Comparison of ENCODE assay signal across 17 mouse cellular contexts in the genomic region with DNA sequence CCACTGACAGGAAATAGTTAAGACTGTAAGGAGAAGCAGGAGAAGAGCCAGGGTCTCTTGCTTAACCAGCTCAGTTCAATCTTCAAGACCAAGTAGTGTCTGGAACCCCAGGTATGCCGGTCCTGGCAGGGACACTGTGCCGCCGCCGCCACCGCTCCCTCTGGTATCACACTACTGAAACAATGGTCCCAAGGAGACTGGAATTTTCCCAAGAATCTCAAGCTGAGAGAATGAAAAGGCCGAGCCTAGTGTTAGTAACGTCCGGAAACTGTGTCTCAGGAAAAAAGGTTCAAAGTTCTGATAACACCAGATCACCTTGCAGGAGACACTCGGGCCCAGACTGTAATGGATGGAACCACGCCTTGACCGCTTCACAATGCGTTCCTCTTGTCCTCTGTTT. TPM values are rescaled to one million over a fixed set of nuclear protein-coding genes. Genes with fewer than 3 reads are reported as not detected.
DNase-seq lines count a peak whose midpoint lies in the region; ATAC-seq and TF ChIP-seq lines count a peak whose summit lies in the region.
"Had no signal": no experiment of that assay in that cellular context is flagged by ENCODE, and none has a peak within 500 bp of the region (broad histone marks: within the 10 kb centered on the region; RNA-seq: fewer than 3 reads in every experiment).

No protein-coding gene starts in this region.

- H3K4me2 ChIP-seq in forebrain, embryonic 11.5 days (ENCODE audit: low read depth, low read length, severe bottlenecking), result no peak overlapping the region
- no peak overlapping the region for H3K4me2 ChIP-seq in forebrain, postnatal 0 days (ENCODE audit: low read depth)
- no peak overlapping the region for H3K4me2 ChIP-seq in hindbrain, embryonic 13.5 days
- H3K4me2 ChIP-seq in heart, embryonic 14.5 days (ENCODE audit: low read length), result no peak overlapping the region
- H3K4me2 ChIP-seq: embryonic facial prominence, embryonic 12.5 days; liver, embryonic 11.5 days had no signal

- TF ChIP-seq CTCF in forebrain, postnatal 0 days (IDR thresholded peaks at IDR 0.05; ENCODE audit: low read depth), result no peak
- no peak for TF ChIP-seq CTCF in E14TG2a.4 (conservative IDR thresholded peaks at IDR 0.05; ENCODE audit: low read length)

- H3K4me3 ChIP-seq in forebrain, embryonic 11.5 days (ENCODE audit: low read depth, low read length), result no peak overlapping the region
- no peak overlapping the region for H3K4me3 ChIP-seq in forebrain, postnatal 0 days (ENCODE audit: low read depth, low read length)
- H3K4me3 ChIP-seq in hindbrain, embryonic 10.5 days, result no peak overlapping the region
- H3K4me3 ChIP-seq in hindbrain, embryonic 13.5 days, result no peak overlapping the region
- peak overlapping the region; percentile 45 for H3K4me3 ChIP-seq in E14TG2a.4 (replicated peaks; ENCODE audit: low read length)
- H3K4me3 ChIP-seq in heart, embryonic 14.5 days (ENCODE audit: control insufficient read depth in 1 of 2, insufficient read depth in 1 of 2, low read depth in 1 of 2, low read length in 2 of 2), result no peak overlapping the region
- H3K4me3 ChIP-seq: embryonic facial prominence, embryonic 12.5 days had no signal

- WGBS in forebrain, embryonic 11.5 days, result 37% methylated on average over 12 of the region's 12 CpGs
- 44% methylated on average over 12 of the region's 12 CpGs for WGBS in forebrain, postnatal 0 days
- 52% methylated on average over 12 of the region's 12 CpGs for WGBS in hindbrain, embryonic 10.5 days
- WGBS in hindbrain, embryonic 13.5 days, result 46% methylated on average over 12 of the region's 12 CpGs
- WGBS in heart, embryonic 14.5 days, result 64% methylated on average over 12 of the region's 12 CpGs

- H3K9me3 ChIP-seq in forebrain, embryonic 11.5 days (ENCODE audit: control insufficient read depth, low read length), result no peaks in the 10 kb centered on the region
- no peaks in the 10 kb centered on the region for H3K9me3 ChIP-seq in forebrain, postnatal 0 days (ENCODE audit: low read length)
- no peaks in the 10 kb centered on the region for H3K9me3 ChIP-seq in hindbrain, embryonic 10.5 days
- no peaks in the 10 kb centered on the region for H3K9me3 ChIP-seq in hindbrain, embryonic 13.5 days
- no peaks in the 10 kb centered on the region for H3K9me3 ChIP-seq in E14TG2a.4 (ENCODE audit: low read length)
- H3K9me3 ChIP-seq in heart, embryonic 14.5 days (ENCODE audit: control insufficient read depth, low read length), result no peaks in the 10 kb centered on the region
- H3K9me3 ChIP-seq: embryonic facial prominence, embryonic 12.5 days had no signal

- ATAC-seq in forebrain, embryonic 11.5 days (replicated peaks; ENCODE audit: low FRiP score), result no peak
- no peak for ATAC-seq in forebrain, postnatal 0 days
- ATAC-seq in hindbrain, embryonic 13.5 days (ENCODE audit: low FRiP score), result no peak
- ATAC-seq in heart, embryonic 14.5 days (ENCODE audit: insufficient number of reproducible peaks, insufficient read depth, low FRiP score, low read depth), result peak; percentile 11; the same call in 1 of the 2 replicates
- ATAC-seq in megakaryocyte-erythroid progenitor cell, adult 5-6 weeks (replicated peaks; ENCODE audit: low FRiP score, low TSS enrichment, poor library complexity, severe bottlenecking), result no peak
- ATAC-seq: inflammation-experienced regulatory T-cells, adult 6 months had no signal

- no peaks in the 10 kb centered on the region for H3K36me3 ChIP-seq in forebrain, embryonic 11.5 days (ENCODE audit: control insufficient read depth, insufficient read depth, low read length)
- no peaks in the 10 kb centered on the region for H3K36me3 ChIP-seq in forebrain, postnatal 0 days (ENCODE audit: insufficient read depth)
- H3K36me3 ChIP-seq in hindbrain, embryonic 10.5 days, result no peaks in the 10 kb centered on the region
- no peaks in the 10 kb centered on the region for H3K36me3 ChIP-seq in hindbrain, embryonic 13.5 days
- no peaks in the 10 kb centered on the region for H3K36me3 ChIP-seq in E14TG2a.4 (ENCODE audit: insufficient read depth, low read length)
- no peaks in the 10 kb centered on the region for H3K36me3 ChIP-seq in heart, embryonic 14.5 days (ENCODE audit: control insufficient read depth, insufficient read depth, low read length)
- H3K36me3 ChIP-seq: embryonic facial prominence, embryonic 12.5 days had no signal

- H3K4me1 ChIP-seq in forebrain, embryonic 11.5 days (replicated peaks; ENCODE audit: control insufficient read depth, insufficient read depth, low read length), result peaks cover 35% of the 10 kb centered on the region
- H3K4me1 ChIP-seq in forebrain, postnatal 0 days (ENCODE audit: insufficient read depth), result peaks cover 13% of the 10 kb centered on the region; the same call in 1 of the 2 replicates
- H3K4me1 ChIP-seq in hindbrain, embryonic 10.5 days (replicated peaks), result peaks cover 85% of the 10 kb centered on the region
- H3K4me1 ChIP-seq in hindbrain, embryonic 13.5 days (replicated peaks), result peaks cover 74% of the 10 kb centered on the region
- peaks cover 82% of the 10 kb centered on the region for H3K4me1 ChIP-seq in E14TG2a.4 (replicated peaks; ENCODE audit: low read depth, low read length)
- peaks cover 20 to 43% of the 10 kb centered on the region in 2 experiments for H3K4me1 ChIP-seq in heart, embryonic 14.5 days (ENCODE audit: control insufficient read depth in 2 of 2, insufficient read depth in 2 of 2, low read length in 2 of 2)

- no peak overlapping the region for H3K9ac ChIP-seq in forebrain, embryonic 11.5 days (ENCODE audit: low read length)
- H3K9ac ChIP-seq in forebrain, postnatal 0 days, result no peak overlapping the region
- H3K9ac ChIP-seq in hindbrain, embryonic 13.5 days, result no peak overlapping the region
- no peak overlapping the region for H3K9ac ChIP-seq in heart, embryonic 14.5 days (ENCODE audit: low read length)
- H3K9ac ChIP-seq: embryonic facial prominence, embryonic 12.5 days had no signal

- H3K27ac ChIP-seq in forebrain, embryonic 11.5 days (ENCODE audit: low read depth, low read length), result peak overlapping the region; percentile 70; the same call in 1 of the 2 replicates
- no peak overlapping the region for H3K27ac ChIP-seq in forebrain, postnatal 0 days (ENCODE audit: low read depth, low read length)
- H3K27ac ChIP-seq in hindbrain, embryonic 10.5 days, result peak overlapping the region; percentile 70
- H3K27ac ChIP-seq in hindbrain, embryonic 13.5 days, result no peak overlapping the region
- peak overlapping the region in 1 of 2 experiments; percentile 63; a peak in 1 of 4 replicates for H3K27ac ChIP-seq in heart, embryonic 14.5 days (replicated peaks in 1 of 2; ENCODE audit: control insufficient read depth in 1 of 2, insufficient read depth in 1 of 2, low read depth in 2 of 2, low read length in 2 of 2)

- no peak for DNase-seq in forebrain, embryonic 11.5 days (ENCODE audit: low spot score)
- no peak for DNase-seq in forebrain, postnatal 0 days
- DNase-seq in hindbrain, embryonic 10.5 days (ENCODE audit: low spot score), result no peak
- no peak for DNase-seq in urinary bladder, postnatal 36 days (ENCODE audit: low spot score in 2 of 2)
- DNase-seq: cerebellum, adult 11 months; gastrocnemius, postnatal 36 days; kidney, postnatal 4 days; retina, postnatal 1 day; spleen, adult 18-20 months; thymus, postnatal 36 days had no signal

- H3K27me3 ChIP-seq in forebrain, embryonic 11.5 days (ENCODE audit: control insufficient read depth, insufficient read depth, low read length), result no peaks in the 10 kb centered on the region
- H3K27me3 ChIP-seq in forebrain, postnatal 0 days (ENCODE audit: insufficient read depth, low read length), result no peaks in the 10 kb centered on the region
- no peaks in the 10 kb centered on the region for H3K27me3 ChIP-seq in hindbrain, embryonic 10.5 days (ENCODE audit: insufficient read depth, poor library complexity, severe bottlenecking)
- H3K27me3 ChIP-seq in hindbrain, embryonic 13.5 days, result no peaks in the 10 kb centered on the region
- peaks cover 77% of the 10 kb centered on the region for H3K27me3 ChIP-seq in E14TG2a.4 (ENCODE audit: insufficient read depth, low read length)
- H3K27me3 ChIP-seq in heart, embryonic 14.5 days (ENCODE audit: control insufficient read depth, insufficient read depth, low read length), result no peaks in the 10 kb centered on the region
- H3K27me3 ChIP-seq: embryonic facial prominence, embryonic 12.5 days had no signal

RNA-seq across cellular contexts. Expression of gene Nxn, which starts 41.5 kb away (rescaled TPM):
- polyA plus RNA-seq in forebrain, embryonic 11.5 days (2014; fragmentation: Nextera tagmentation; extraction: Ambion mirVana), result 52.3 and 65.1 TPM in 2 replicates
- total RNA-seq in forebrain, postnatal 0 days (2014; rRNA removed), result 19.0 and 22.1 TPM in 2 replicates
- polyA plus RNA-seq in forebrain, postnatal 0 days (2015; fragmentation: Nextera tagmentation; extraction: Ambion mirVana), result 10.7 and 12.7 TPM in 2 replicates
- polyA plus RNA-seq in hindbrain, embryonic 10.5 days (2016; fragmentation: Nextera tagmentation; extraction: Ambion mirVana), result 45.3 and 46.6 TPM in 2 replicates
- polyA plus RNA-seq in hindbrain, embryonic 13.5 days (2015; fragmentation: Nextera tagmentation; extraction: Ambion mirVana), result 30.4 and 35.6 TPM in 2 replicates
- polyA plus RNA-seq in heart, embryonic 14.5 days (2014; fragmentation: Nextera tagmentation; extraction: Ambion mirVana), result 23.7 and 26.8 TPM in 2 replicates
- 3.0 and 8.8 TPM in 2 replicates for total RNA-seq in megakaryocyte-erythroid progenitor cell, adult 5-6 weeks (2014; fragmentation: Nextera tagmentation)
- total RNA-seq in megakaryocyte-erythroid progenitor cell, adult 5-6 weeks (2017), result 4.0 and 4.5 TPM in 2 replicates

RNA-seq across cellular contexts. Expression of gene Timm22, which starts 49.3 kb away (rescaled TPM):
- polyA plus RNA-seq in forebrain, embryonic 11.5 days (2014; fragmentation: Nextera tagmentation; extraction: Ambion mirVana), result 109 and 113 TPM in 2 replicates
- total RNA-seq in forebrain, postnatal 0 days (2014; rRNA removed), result 48.6 and 56.6 TPM in 2 replicates
- 93.2 and 98.2 TPM in 2 replicates for polyA plus RNA-seq in forebrain, postnatal 0 days (2015; fragmentation: Nextera tagmentation; extraction: Ambion mirVana)
- polyA plus RNA-seq in hindbrain, embryonic 10.5 days (2016; fragmentation: Nextera tagmentation; extraction: Ambion mirVana), result 123 and 148 TPM in 2 replicates
- polyA plus RNA-seq in hindbrain, embryonic 13.5 days (2015; fragmentation: Nextera tagmentation; extraction: Ambion mirVana), result 116 and 119 TPM in 2 replicates
- 93.4 and 96.2 TPM in 2 replicates for polyA plus RNA-seq in heart, embryonic 14.5 days (2014; fragmentation: Nextera tagmentation; extraction: Ambion mirVana)
- total RNA-seq in megakaryocyte-erythroid progenitor cell, adult 5-6 weeks (2014; fragmentation: Nextera tagmentation), result 24.6 and 28.1 TPM in 2 replicates
- 8.6 and 11.2 TPM in 2 replicates for total RNA-seq in megakaryocyte-erythroid progenitor cell, adult 5-6 weeks (2017)

Comparison
In these comparisons a context has a peak if more than half of its experiments do, and no peak if none do; other contexts are left out.
1. H3K27ac ChIP-seq: peak in forebrain, embryonic 11.5 days (single experiment) and hindbrain, embryonic 10.5 days (single experiment); none in forebrain, postnatal 0 days (single experiment) and hindbrain, embryonic 13.5 days (single experiment).